Mouse (Mus musculus) liver, adult 2 months (tissue): ENCODE measurements around the gene Vps18.

Experiments used
- CTCF ChIP-seq: fragments of 200-500 bp; IDR thresholded peaks from 2 replicates; pipeline ENCODE4 v1.5.1; 2011; ENCODE audit warnings: low read depth, low read length, control low read depth
- POLR2A ChIP-seq: fragments of 200-500 bp; IDR thresholded peaks from 2 replicates; pipeline ENCODE4 v1.6.1; 2011; ENCODE audit warnings: low read length, control low read depth; ENCODE audit not compliant: insufficient read depth; ENCODE audit errors: extremely low read depth

DNA sequence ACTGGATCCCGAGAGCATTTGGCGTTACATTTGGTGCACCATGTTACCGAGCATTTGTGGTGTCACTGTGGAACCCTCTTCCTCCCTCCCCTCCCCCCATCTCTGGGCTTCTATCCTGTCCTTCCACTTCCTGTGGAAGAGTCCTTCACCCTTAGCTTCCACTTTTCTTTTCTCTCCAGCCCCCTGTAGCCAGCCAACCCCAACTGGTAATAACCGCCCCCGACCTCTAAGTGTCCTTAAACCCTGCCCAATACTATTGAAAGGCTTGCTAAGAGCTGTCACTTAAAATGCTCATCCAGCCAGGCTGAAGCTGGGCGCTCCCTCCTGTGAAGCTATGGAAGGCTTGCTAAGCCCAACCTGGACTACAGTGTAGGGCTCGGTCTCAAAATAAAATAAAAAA lies 11.6 kb upstream of the Vps18 start:
- TF ChIP-seq CTCF (no peak), POLR2A (no peak)
